Mouse (Mus musculus) CD4-positive helper T cell, adult 2 months (primary cell): ENCODE results near the gene Cbs.

Source experiments
- DNase-seq: peaks from one replicate; pipeline ENCODE4 v3.0.0-alpha.2; 2012; ENCODE audit warnings: low read depth, missing footprints, low spot score

The Cbs gene

GRCm38 (mm10) chr17:31590846-31591245 is 46.2 kb downstream of the Cbs start:
- DNase-seq, result no peak

GRCm38 (mm10) chr17:31588726-31589125 is 48.3 kb downstream of the Cbs start:
- no peak for DNase-seq

- no peak for DNase-seq
Observed at GRCm38 (mm10) chr17:31588115-31588514, 48.9 kb downstream of the Cbs start.

GRCm38 (mm10) chr17:31583781-31584180 is 53.3 kb downstream of the Cbs start:
- DNase-seq, result no peak

GRCm38 (mm10) chr17:31583185-31583584 is 53.9 kb downstream of the Cbs start:
- DNase-seq, result no peak

- DNase-seq, result no peak
Observed at GRCm38 (mm10) chr17:31580344-31580743, 56.7 kb downstream of the Cbs start.

- DNase-seq, result no peak
Observed at GRCm38 (mm10) chr17:31576394-31577175, 60.5 kb downstream of the Cbs start.

GRCm38 (mm10) chr17:31574662-31575061 is 62.4 kb downstream of the Cbs start:
- no peak for DNase-seq

GRCm38 (mm10) chr17:31571689-31572088 is 65.3 kb downstream of the Cbs start:
- no peak for DNase-seq

GRCm38 (mm10) chr17:31570321-31570925 is 66.6 kb downstream of the Cbs start:
- peak; percentile 42 for DNase-seq

GRCm38 (mm10) chr17:31569756-31570155 is 67.3 kb downstream of the Cbs start:
- no peak for DNase-seq

- no peak for DNase-seq
Observed at GRCm38 (mm10) chr17:31566276-31566675, 70.8 kb downstream of the Cbs start.

GRCm38 (mm10) chr17:31565141-31566056 is 71.6 kb downstream of the Cbs start:
- peak; percentile 87 for DNase-seq

GRCm38 (mm10) chr17:31564858-31565140 is 72.2 kb downstream of the Cbs start:
- DNase-seq, result no peak

GRCm38 (mm10) chr17:31564015-31564857 is 72.8 kb downstream of the Cbs start, which contains the start of gene Pknox1:
Pknox1 (plus strand) TSS chr17:31564734.
- DNase-seq, result peak; percentile 100

GRCm38 (mm10) chr17:31563632-31564014 is 73.4 kb downstream of the Cbs start:
- peak; percentile 55 for DNase-seq

GRCm38 (mm10) chr17:31559021-31559789 is 77.8 kb downstream of the Cbs start:
- DNase-seq, result no peak
